Mouse (Mus musculus): ENCODE data around the gene Dbt. TPM values are rescaled to one million over a fixed set of nuclear protein-coding genes. Genes with fewer than 3 reads are reported as not detected.

Gene Dbt
- polyA plus RNA-seq, 1 experiment from 2014 or later = 17.6 TPM

Other genes with a start within 250 kb of the Dbt start
- gene Cdc14a, start 89.0 kb upstream of the Dbt start, polyA plus RNA-seq (2014; fragmentation: Nextera tagmentation; extraction: Ambion mirVana) = 8.7 and 17.9 TPM in 2 replicates
- 92.2 and 95.6 TPM in 2 replicates for gene Rtca, start 4.9 kb upstream of the Dbt start, polyA plus RNA-seq (2014; fragmentation: Nextera tagmentation; extraction: Ambion mirVana)
- 0.45 and 0.61 TPM in 2 replicates for gene Lrrc39, start 49.9 kb downstream of the Dbt start, polyA plus RNA-seq (2014; fragmentation: Nextera tagmentation; extraction: Ambion mirVana)
- gene Sass6, start 81.9 kb downstream of the Dbt start, polyA plus RNA-seq (2014; fragmentation: Nextera tagmentation; extraction: Ambion mirVana) = 19.3 and 30.8 TPM in 2 replicates
- 28.7 and 32.1 TPM in 2 replicates for gene Trmt13, start 101.5 kb downstream of the Dbt start, polyA plus RNA-seq (2014; fragmentation: Nextera tagmentation; extraction: Ambion mirVana)
- 65.6 and 106 TPM in 2 replicates for gene Mfsd14a, start 149.6 kb downstream of the Dbt start, polyA plus RNA-seq (2014; fragmentation: Nextera tagmentation; extraction: Ambion mirVana)
- gene Gm43191, start 168.2 kb downstream of the Dbt start, polyA plus RNA-seq (2014; fragmentation: Nextera tagmentation; extraction: Ambion mirVana) = not detected in 2 replicates
- 9.0 and 15.9 TPM in 2 replicates for gene Slc35a3, start 199.8 kb downstream of the Dbt start, polyA plus RNA-seq (2014; fragmentation: Nextera tagmentation; extraction: Ambion mirVana)